Mouse (Mus musculus) CH12.LX (cell line): Measurements from ENCODE around the gene Dvl2. TPM values are rescaled to one million over a fixed set of nuclear protein-coding genes. Genes with fewer than 3 reads are reported as not detected.

Experiments used
- DNase-seq: peaks from one replicate; pipeline ENCODE4 v3.0.0-alpha.2; 2013; ENCODE audit errors: extremely low read depth
- H3K27ac ChIP-seq: 2 replicates; pipeline ENCODE4 v1.5.1; 2012; ENCODE audit warnings: low read depth, mild to moderate bottlenecking, control low read depth, moderate library complexity; ENCODE audit not compliant: insufficient read depth
- H3K27me3 ChIP-seq: replicated peaks from 2 replicates; pipeline ENCODE3; 2012; ENCODE audit warnings: inconsistent platforms
- H3K36me3 ChIP-seq, 2 experiments: replicated peaks in 1 of 2; 2 replicates each; pipeline versions ENCODE3 to v1.6.1; 2012; ENCODE audit warnings: inconsistent platforms in 1 of 2, low read length in 1 of 2, mild to moderate bottlenecking in 1 of 2, mixed read lengths in 1 of 2, moderate library complexity in 1 of 2; ENCODE audit not compliant: control insufficient read depth in 1 of 2, insufficient read depth in 1 of 2
- H3K4me1 ChIP-seq, 2 experiments: 2 replicates each; pipeline ENCODE4 v1.6.1; 2012; ENCODE audit warnings: inconsistent platforms in 1 of 2, moderate library complexity in 1 of 2; ENCODE audit not compliant: insufficient read depth in 2 of 2, control insufficient read depth in 1 of 2
- H3K4me2 ChIP-seq: 2 replicates; pipeline ENCODE4 v1.6.1; 2012; ENCODE audit warnings: low read depth, mild to moderate bottlenecking, control low read depth; ENCODE audit not compliant: poor library complexity, insufficient read depth, severe bottlenecking
- H3K4me3 ChIP-seq, 3 experiments: fragments of 150-350 bp in 1 of 3; sonication (generic) in 1 of 3; replicated peaks in 1 of 3; 2 replicates each; pipeline versions ENCODE3 to v1.5.1; 2011 to 2012; ENCODE audit warnings: low read depth in 2 of 3, low read length in 2 of 3, mild to moderate bottlenecking in 2 of 3, moderate library complexity in 2 of 3, control low read depth in 1 of 3, improper control_type of control experiment in 1 of 3, inconsistent platforms in 1 of 3, mixed read lengths in 1 of 3; ENCODE audit not compliant: poor library complexity in 1 of 3
- H3K79me2 ChIP-seq: replicated peaks from 2 replicates; pipeline ENCODE4 v1.6.1; 2012; ENCODE audit warnings: mild to moderate bottlenecking, moderate library complexity; ENCODE audit not compliant: control insufficient read depth, poor library complexity, insufficient read depth, severe bottlenecking; ENCODE audit errors: extremely low read depth
- H3K9ac ChIP-seq: 2 replicates; pipeline ENCODE4 v1.6.1; 2012; ENCODE audit warnings: low read depth, mild to moderate bottlenecking, control low read depth, moderate library complexity; ENCODE audit not compliant: insufficient read depth
- H3K9me3 ChIP-seq: replicated peaks from 2 replicates; pipeline ENCODE3; 2012; ENCODE audit warnings: low read length, inconsistent platforms, mixed read lengths
- CHD2 ChIP-seq: IDR thresholded peaks from 2 replicates; pipeline ENCODE4 v1.6.1; 2011; ENCODE audit warnings: low read length, improper control_type of control experiment
- E2F4 ChIP-seq: IDR thresholded peaks from 2 replicates; pipeline ENCODE4 v1.6.1; 2011; ENCODE audit warnings: low read depth, low read length, improper control_type of control experiment; ENCODE audit not compliant: insufficient replicate concordance
- GABPA ChIP-seq: IDR thresholded peaks from 2 replicates; pipeline ENCODE4 v1.6.1; 2012; ENCODE audit warnings: low read depth, low read length, improper control_type of control experiment, inconsistent platforms; ENCODE audit not compliant: insufficient replicate concordance
- HCFC1 ChIP-seq: IDR thresholded peaks from 2 replicates; pipeline ENCODE4 v1.6.1; 2012; ENCODE audit warnings: low read depth, mild to moderate bottlenecking, inconsistent platforms, low read length, improper control_type of control experiment
- JUND ChIP-seq: conservative IDR thresholded peaks from 2 replicates; pipeline ENCODE4 v1.6.1; 2011; ENCODE audit warnings: low read depth, low read length, improper control_type of control experiment
- MAFK ChIP-seq: IDR thresholded peaks from 2 replicates; pipeline ENCODE4 v1.6.1; 2011; ENCODE audit warnings: low read length, improper control_type of control experiment; ENCODE audit not compliant: insufficient replicate concordance
- MAX ChIP-seq: IDR thresholded peaks from 2 replicates; pipeline ENCODE4 v1.6.1; 2011; ENCODE audit warnings: low read length, improper control_type of control experiment
- MXI1 ChIP-seq: IDR thresholded peaks from 2 replicates; pipeline ENCODE4 v1.6.1; 2011; ENCODE audit warnings: mild to moderate bottlenecking, low read depth, low read length, improper control_type of control experiment
- MYC ChIP-seq: IDR thresholded peaks from 2 replicates; pipeline ENCODE4 v1.6.1; 2011; ENCODE audit warnings: low read depth, mild to moderate bottlenecking, improper control_type of control experiment, low read length
- NRF1 ChIP-seq: IDR thresholded peaks from 2 replicates; pipeline ENCODE4 v1.6.1; 2014; ENCODE audit warnings: low read depth, mild to moderate bottlenecking, inconsistent platforms, low read length, improper control_type of control experiment, moderate library complexity
- POLR2A ChIP-seq: IDR thresholded peaks from 2 replicates; pipeline ENCODE4 v1.6.1; 2011; ENCODE audit warnings: low read depth, mild to moderate bottlenecking, improper control_type of control experiment, low read length
- POLR2AphosphoS2 ChIP-seq: IDR thresholded peaks from 2 replicates; pipeline ENCODE4 v1.6.1; 2011; ENCODE audit warnings: low read depth, low read length, improper control_type of control experiment
- TBP ChIP-seq: conservative IDR thresholded peaks from 2 replicates; pipeline ENCODE4 v1.6.1; 2011; ENCODE audit warnings: low read depth, low read length, improper control_type of control experiment
- USF1 ChIP-seq: IDR thresholded peaks from 2 replicates; pipeline ENCODE4 v1.6.1; 2014; ENCODE audit warnings: low read depth, mild to moderate bottlenecking, inconsistent platforms, low read length, improper control_type of control experiment
- USF2 ChIP-seq: conservative IDR thresholded peaks from 2 replicates; pipeline ENCODE4 v1.6.1; 2011; ENCODE audit warnings: low read depth, low read length, improper control_type of control experiment
- ZKSCAN1 ChIP-seq: IDR thresholded peaks from 2 replicates; pipeline ENCODE4 v1.6.1; 2012; ENCODE audit warnings: low read depth, inconsistent platforms, low read length, improper control_type of control experiment, borderline replicate concordance
- ZMIZ1 ChIP-seq: IDR thresholded peaks from 2 replicates; pipeline ENCODE4 v1.6.1; 2012; ENCODE audit warnings: low read depth, mild to moderate bottlenecking, inconsistent platforms, low read length, improper control_type of control experiment
- ZNF384 ChIP-seq: IDR thresholded peaks from 2 replicates; pipeline ENCODE4 v1.6.1; 2012; ENCODE audit warnings: low read depth, low read length, improper control_type of control experiment, inconsistent platforms
- dilution Hi-C: fragments of 300-500 bp; cut with MboI; formaldehyde crosslinking; loops from 2 replicates; pipeline ENCODE4 v1.14.3; 2020; ENCODE audit warnings: low sequenced_read_pairs; ENCODE audit not compliant: extremely low pct_unique_long_range_greater_than_20kb, extremely low pct_ligation_motif_present
- in situ Hi-C: fragments of 300-500 bp; cut with MboI; formaldehyde crosslinking; loops from 3 replicates; pipeline ENCODE4 v1.14.3; 2019; ENCODE audit warnings: low sequenced_read_pairs, low pct_ligation_motif_present, low pct_unique_long_range_greater_than_20kb, mixed read lengths
- polyA plus RNA-seq: library from polyadenylated mRNA; unstranded; fragments of >175 nt; gene quantifications from 2 replicates; pipeline ENCODE4 v1.2.1, GENCODE M21; 2012; ENCODE audit warnings: low read depth; ENCODE audit not compliant: insufficient read length
- total RNA-seq, 2 experiments: library from RNA; depleted of rRNA; stranded (reverse); fragments of 300-350 nt in 1 of 2; fragments of >200 nt in 1 of 2; gene quantifications; 2 replicates each; pipeline ENCODE4 v1.2.3; 2012 to 2014

Gene Dvl2
- total and polyA plus RNA-seq, 3 experiments: 15.1 to 30.6 (median 27.1) TPM

DNA sequence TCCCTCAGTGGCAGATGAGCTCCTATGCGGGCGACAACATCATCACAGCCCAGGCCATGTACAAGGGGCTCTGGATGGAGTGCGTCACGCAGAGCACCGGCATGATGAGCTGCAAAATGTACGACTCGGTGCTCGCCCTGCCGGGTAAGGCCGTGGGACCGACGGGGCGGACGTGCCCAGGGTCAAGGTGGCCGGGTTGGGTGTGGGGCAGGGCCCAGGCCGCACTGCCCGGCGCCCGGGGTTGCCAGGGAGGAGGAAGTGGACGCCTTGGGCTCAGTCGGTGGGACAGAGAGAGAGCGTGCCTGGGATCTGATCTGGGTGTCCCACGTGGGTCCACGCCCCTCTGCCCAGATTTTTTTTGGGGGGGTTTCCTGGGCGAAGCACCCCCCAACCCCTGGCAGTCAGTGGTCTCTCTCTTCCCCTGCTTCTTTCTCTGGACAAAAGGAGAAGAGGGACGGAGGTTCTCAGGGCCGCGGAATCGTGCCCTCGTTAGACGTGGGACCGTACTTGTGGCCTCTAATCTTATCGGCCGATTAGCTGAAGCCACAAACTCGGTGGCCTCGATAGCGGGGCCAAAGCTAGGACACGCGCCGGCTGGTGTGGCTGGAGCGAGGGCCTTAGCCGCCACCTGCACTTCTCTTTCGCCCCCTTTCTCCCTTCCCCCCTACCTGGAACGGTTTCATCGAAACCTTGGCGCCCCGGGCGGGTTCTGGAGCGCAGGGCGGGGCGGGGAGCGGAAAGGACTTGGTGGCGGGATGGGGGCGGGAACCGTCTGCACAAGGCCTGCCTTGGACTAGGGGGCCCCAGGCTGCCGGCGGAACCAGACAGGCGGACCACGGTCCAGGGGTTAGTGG lies 34.2 kb upstream of the Dvl2 start:
- dilution Hi-C loops (no loop called here), in situ Hi-C loops (no loop called here)
- no peak overlapping the region for H3K27ac ChIP-seq
- peaks cover 11 to 29% of the 10 kb centered on the region in 2 experiments for H3K36me3 ChIP-seq
- no peak overlapping the region for H3K9ac ChIP-seq
- no peaks in the 10 kb centered on the region for H3K27me3 ChIP-seq
- H3K79me2 ChIP-seq: no peaks in the 10 kb centered on the region
- peaks cover 19 to 35% of the 10 kb centered on the region in 2 experiments for H3K4me1 ChIP-seq
- no peak overlapping the region for H3K4me3 ChIP-seq
- no peak for DNase-seq
- no peak for TF ChIP-seq ZNF384
- no peak for TF ChIP-seq POLR2A
- TF ChIP-seq POLR2AphosphoS2: no peak
- TF ChIP-seq NRF1: no peak
- TF ChIP-seq ZKSCAN1: no peak
- no peak for TF ChIP-seq USF1
- TF ChIP-seq MYC: no peak
- no peak for TF ChIP-seq GABPA
- TF ChIP-seq HCFC1: no peak
- no peak for TF ChIP-seq ZMIZ1
- no peak for TF ChIP-seq USF2
- TF ChIP-seq MXI1: no peak
- TF ChIP-seq MAFK: no peak
- no peak for TF ChIP-seq MAX
- TF ChIP-seq, all 38 proteins: peak for 0
- Histone ChIP-seq H3K4me2 (no peak overlapping the region), H3K9me3 (peaks cover 24% of the 10 kb centered on the region)

DNA sequence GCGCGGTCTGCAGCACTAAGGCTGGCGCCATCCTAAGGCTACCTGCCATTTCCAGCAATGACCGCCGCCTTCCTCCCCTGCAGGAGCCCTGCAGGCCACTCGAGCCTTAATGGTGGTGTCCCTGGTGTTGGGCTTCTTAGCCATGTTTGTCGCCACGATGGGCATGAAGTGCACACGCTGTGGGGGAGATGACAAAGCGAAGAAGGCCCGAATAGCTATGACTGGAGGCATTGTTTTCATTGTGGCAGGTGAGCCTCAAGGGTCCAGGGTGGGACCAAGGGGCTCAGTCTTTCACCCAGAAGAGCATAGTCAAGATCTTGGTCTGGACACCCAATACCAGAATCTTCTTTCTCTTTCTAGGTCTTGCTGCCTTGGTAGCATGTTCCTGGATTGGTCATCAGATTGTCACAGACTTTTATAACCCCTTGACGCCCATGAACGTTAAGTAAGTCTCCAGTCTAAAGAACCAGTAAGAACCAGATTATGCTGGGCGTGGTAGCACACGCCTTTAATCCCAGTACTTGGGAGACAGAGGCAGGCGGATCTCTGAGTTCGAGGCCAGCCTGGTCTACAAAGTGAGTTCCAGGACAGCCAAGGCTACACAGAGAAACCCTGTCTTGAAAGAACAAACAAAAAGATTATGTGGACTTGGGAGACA lies 33.4 kb upstream of the Dvl2 start:
- no peak overlapping the region for H3K9ac ChIP-seq
- H3K27me3 ChIP-seq: no peaks in the 10 kb centered on the region
- no peak overlapping the region for H3K4me2 ChIP-seq
- H3K4me3 ChIP-seq: no peak overlapping the region
- DNase-seq: no peak
- in situ Hi-C loops: no loop called here
- H3K9me3 ChIP-seq: peaks cover 24% of the 10 kb centered on the region
- dilution Hi-C loops: no loop called here
- H3K27ac ChIP-seq: no peak overlapping the region
- TF ChIP-seq CHD2 (0 out of 2 replicates have a peak, but pooled peaks have one; percentile 12), POLR2AphosphoS2 (peak; percentile 73), GABPA (no peak), JUND (no peak), TBP (no peak), E2F4 (no peak)
- no peaks in the 10 kb centered on the region for H3K79me2 ChIP-seq
- H3K4me1 ChIP-seq: peaks cover 19 to 36% of the 10 kb centered on the region in 2 experiments
- H3K36me3 ChIP-seq: peaks cover 14 to 35% of the 10 kb centered on the region in 2 experiments
